Mouse (Mus musculus): Measurements from ENCODE around the gene Dph1.

DNA sequence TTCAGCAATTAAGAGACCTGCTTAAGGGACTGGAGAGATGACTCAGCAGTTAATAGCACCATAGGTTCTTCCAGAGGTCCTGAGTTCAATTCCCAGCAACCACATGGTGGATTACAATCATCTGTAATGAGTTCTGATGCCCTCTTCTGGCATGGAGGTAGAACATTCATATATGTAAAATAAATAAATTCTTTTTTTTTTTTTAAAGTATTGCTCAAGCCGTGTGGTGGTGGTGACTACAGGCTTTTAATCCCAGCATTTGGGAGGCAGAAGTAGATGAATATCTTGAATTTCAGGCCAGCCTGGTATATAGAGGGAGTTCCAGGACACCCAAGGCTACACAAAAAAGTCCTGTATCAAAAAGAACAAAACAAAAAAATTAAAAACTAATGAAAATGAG lies 40.7 kb downstream of the Dph1 start:
- TF ChIP-seq CTCF (IDR thresholded peaks at IDR 0.05; ENCODE audit: borderline replicate concordance, insufficient read depth, low read depth, low read length) = no peak
- TF ChIP-seq POLR2A (IDR thresholded peaks at IDR 0.05; ENCODE audit: borderline replicate concordance, insufficient read depth, low read length) = no peak

Data from cerebellum, adult 2 months (tissue).